Mouse (Mus musculus) spleen, postnatal 14 days (tissue): ENCODE measurements at regions not wholly inside any gene's neighbourhood (a gene's known extent, or its start where the extent isn't known, plus 50 kb on each side); places are given as distances from the start of the nearest gene placed in this dataset.

Experiments
- DNase-seq, 2 experiments: peaks; one replicate each; pipeline ENCODE4 v3.0.0; 2021 to 2022; ENCODE audit warnings: low spot score in 2 of 2

- no peak for DNase-seq
Measured at GRCm38 (mm10) chr14:106608341-106608927, 502.4 kb downstream of the Trim52 start.
